Mouse (Mus musculus) megakaryocyte, embryonic 14.5 days (primary cell): ENCODE data around the gene Dcakd. TPM values are rescaled to one million over a fixed set of nuclear protein-coding genes. Genes with fewer than 3 reads are reported as not detected.

Experiments
- H3K27me3 ChIP-seq: replicated peaks from 2 replicates; pipeline ENCODE3; 2012; ENCODE audit warnings: inconsistent platforms
- H3K36me3 ChIP-seq: replicated peaks from 2 replicates; pipeline ENCODE3; 2012; ENCODE audit warnings: low read length, inconsistent platforms, mixed read lengths
- H3K4me1 ChIP-seq: 2 replicates; pipeline ENCODE4 v1.6.1; 2012; ENCODE audit warnings: inconsistent platforms
- H3K4me3 ChIP-seq: replicated peaks from 2 replicates; pipeline ENCODE3; 2012; ENCODE audit warnings: moderate library complexity, mild to moderate bottlenecking, inconsistent platforms
- H3K9me3 ChIP-seq: 2 replicates; pipeline ENCODE4 v1.6.1; 2012; ENCODE audit warnings: inconsistent platforms
- FLI1 ChIP-seq: IDR thresholded peaks from 2 replicates; pipeline ENCODE4 v1.6.1; 2012; ENCODE audit warnings: low read length, inconsistent platforms, mixed read lengths
- GATA1 ChIP-seq: IDR thresholded peaks from 3 replicates; pipeline ENCODE4 v1.6.1; 2012; ENCODE audit warnings: mixed read lengths, low read length, inconsistent platforms, borderline replicate concordance
- polyA plus RNA-seq: library from polyadenylated mRNA; stranded (reverse); fragments of >175 nt; gene quantifications from 2 replicates; pipeline ENCODE4 v1.2.3, GENCODE M21; 2012; ENCODE audit warnings: low replicate concordance; ENCODE audit not compliant: insufficient read depth

The Dcakd gene
- polyA plus RNA-seq, 1 experiment = 56.4 TPM

DNA sequence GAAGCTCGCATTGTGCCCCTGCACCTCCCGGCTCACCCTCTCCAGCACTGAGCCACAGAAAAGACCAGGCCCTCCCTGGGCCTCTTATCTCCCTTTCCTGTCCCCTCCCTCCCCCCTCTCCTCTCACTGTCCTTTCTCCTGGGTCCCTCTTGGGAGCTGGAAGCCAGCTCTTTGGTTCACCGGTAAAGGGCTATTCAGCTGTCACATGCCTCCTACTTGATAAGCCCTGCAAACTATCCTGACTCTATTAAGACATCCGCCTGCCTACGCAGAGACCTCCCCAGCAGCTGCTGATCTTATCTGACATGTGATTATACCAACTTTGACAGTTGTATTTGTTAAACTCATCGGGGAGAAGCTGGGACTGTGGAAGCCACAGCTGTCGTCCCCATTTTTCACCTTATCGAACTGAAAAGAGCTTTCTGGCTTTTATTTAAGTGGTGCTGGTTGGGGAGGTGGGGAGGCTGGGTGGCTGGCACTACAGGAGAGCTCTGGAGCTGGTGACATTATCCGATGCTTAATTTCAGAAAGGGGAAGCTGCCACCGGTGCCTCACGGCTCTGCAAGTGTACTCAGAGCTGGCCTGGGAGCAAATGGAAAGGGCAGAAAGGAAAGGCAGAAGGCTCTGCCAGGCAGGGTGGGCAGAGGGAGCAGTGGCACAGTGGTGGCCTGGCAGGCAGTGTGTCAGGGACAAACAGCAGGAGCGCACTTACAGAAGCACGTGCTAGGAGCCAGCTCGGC, 29.4 kb downstream of the Dcakd start:
- Histone ChIP-seq H3K4me1 (peaks cover 44% of the 10 kb centered on the region), H3K4me3 (peak overlapping the region; percentile 85), H3K9me3 (no peaks in the 10 kb centered on the region), H3K27me3 (no peaks in the 10 kb centered on the region), H3K36me3 (peaks cover 63% of the 10 kb centered on the region)
- TF ChIP-seq GATA1 (no peak), FLI1 (no peak)

DNA sequence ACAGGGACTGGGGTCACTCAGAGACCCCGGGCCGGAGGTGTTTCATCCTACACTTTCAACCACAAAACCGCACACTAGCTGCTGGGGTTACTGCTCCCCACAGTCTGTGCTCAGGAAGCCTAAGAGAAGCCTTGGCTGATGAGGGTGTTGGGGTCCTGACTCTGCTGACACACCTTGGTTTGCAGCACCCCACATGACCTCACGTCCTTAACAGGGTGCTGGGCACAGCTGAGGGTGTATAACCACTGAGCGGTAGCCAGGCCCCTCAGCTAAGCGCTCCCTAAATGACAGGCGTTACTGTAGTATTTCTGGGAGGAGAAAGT, 29.9 kb downstream of the Dcakd start:
- peaks cover 2% of the 10 kb centered on the region for H3K27me3 ChIP-seq
- no peak for TF ChIP-seq GATA1
- no peak for TF ChIP-seq FLI1
- H3K9me3 ChIP-seq = no peaks in the 10 kb centered on the region
- peak overlapping the region; percentile 68 for H3K4me3 ChIP-seq
- peaks cover 40% of the 10 kb centered on the region for H3K4me1 ChIP-seq
- H3K36me3 ChIP-seq = peaks cover 67% of the 10 kb centered on the region

DNA sequence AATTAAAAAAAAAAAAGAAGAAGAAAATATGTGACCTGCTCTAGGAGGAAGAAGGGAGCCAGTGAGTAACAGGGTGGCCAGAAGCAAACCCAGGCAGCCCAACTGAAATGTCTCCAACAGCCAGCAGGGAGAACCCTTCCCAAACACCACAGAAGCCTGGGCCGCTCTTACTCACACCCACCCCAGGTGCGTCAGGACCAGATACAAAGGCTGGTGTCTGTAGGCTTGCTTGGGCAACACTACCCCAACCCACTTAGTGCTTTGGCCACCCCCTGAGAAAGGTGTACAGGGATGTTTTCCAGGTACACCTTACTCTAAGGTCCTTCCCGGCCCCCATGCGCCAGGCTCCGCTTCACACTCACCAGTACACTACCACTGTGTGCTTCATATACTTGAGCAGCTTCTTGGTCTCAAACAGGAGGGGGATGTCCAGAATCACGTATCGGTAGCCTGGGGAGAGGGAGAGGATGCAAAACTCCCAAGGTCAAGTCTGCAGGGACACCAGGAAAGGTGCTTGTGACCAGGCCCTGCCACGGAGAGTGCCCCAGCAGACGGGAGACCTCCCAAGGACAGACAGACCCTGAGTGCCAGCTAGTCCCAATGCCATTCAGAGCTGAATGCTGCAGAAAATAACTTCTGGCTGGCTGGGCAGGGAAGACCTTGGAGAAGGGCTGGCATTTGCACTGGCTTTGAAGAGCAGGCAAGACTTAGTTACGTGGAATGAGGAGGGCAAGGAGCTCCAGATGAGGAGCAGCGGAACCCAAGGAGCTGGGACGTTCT, 31.0 kb downstream of the Dcakd start:
- no peaks in the 10 kb centered on the region for H3K9me3 ChIP-seq
- H3K36me3 ChIP-seq = peaks cover 64% of the 10 kb centered on the region
- peaks cover 8% of the 10 kb centered on the region for H3K27me3 ChIP-seq
- H3K4me1 ChIP-seq = peaks cover 37% of the 10 kb centered on the region
- no peak overlapping the region for H3K4me3 ChIP-seq
- TF ChIP-seq FLI1 (no peak), GATA1 (no peak)

DNA sequence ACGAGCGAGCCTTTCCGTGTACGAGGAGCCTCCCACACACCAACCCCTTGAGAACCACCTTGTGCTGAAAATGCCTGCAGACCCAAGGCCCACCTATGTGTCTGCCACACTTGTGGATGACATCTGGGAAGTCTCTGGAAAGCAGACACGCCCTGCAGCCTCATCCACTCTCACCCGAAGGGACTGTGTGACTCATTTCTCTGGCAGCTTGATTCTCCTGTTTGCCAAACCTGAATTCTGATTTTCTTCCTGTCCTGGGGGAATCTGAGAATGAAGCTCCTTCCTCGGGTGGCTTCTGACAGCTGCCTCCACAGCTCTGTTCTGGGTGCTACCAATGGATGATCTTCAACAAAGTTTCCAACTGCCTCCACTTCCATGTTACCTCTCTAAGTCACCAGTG, 31.7 kb downstream of the Dcakd start:
- peaks cover 16% of the 10 kb centered on the region for H3K27me3 ChIP-seq
- TF ChIP-seq GATA1 (no peak), FLI1 (no peak)
- no peak overlapping the region for H3K4me3 ChIP-seq
- H3K9me3 ChIP-seq = no peaks in the 10 kb centered on the region
- peaks cover 45% of the 10 kb centered on the region for H3K4me1 ChIP-seq
- H3K36me3 ChIP-seq = peaks cover 64% of the 10 kb centered on the region

DNA sequence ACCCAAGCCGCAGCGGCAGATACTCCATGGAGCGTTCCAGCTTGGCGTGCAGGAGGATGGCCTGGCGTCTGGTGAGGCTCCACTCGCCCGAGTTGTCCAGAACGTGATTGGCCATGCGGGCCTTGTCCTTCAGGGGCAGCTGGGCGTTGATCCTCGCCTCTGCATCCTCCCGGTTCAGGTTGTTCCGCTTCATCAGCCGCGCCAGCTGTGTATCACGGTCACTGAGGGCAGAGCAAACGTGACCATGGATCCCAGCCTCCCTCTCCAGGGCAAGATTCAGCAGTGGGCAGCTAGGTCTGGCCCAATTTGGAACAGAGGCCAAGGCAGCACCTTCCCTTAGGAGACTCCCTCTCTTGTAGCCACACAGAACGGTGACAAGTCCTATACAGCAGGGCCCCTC, 33.2 kb downstream of the Dcakd start:
- TF ChIP-seq GATA1 (no peak), FLI1 (no peak)
- peaks cover 30% of the 10 kb centered on the region for H3K27me3 ChIP-seq
- no peak overlapping the region for H3K4me3 ChIP-seq
- H3K4me1 ChIP-seq = peaks cover 50% of the 10 kb centered on the region
- peaks cover 61% of the 10 kb centered on the region for H3K36me3 ChIP-seq
- H3K9me3 ChIP-seq = no peaks in the 10 kb centered on the region

DNA sequence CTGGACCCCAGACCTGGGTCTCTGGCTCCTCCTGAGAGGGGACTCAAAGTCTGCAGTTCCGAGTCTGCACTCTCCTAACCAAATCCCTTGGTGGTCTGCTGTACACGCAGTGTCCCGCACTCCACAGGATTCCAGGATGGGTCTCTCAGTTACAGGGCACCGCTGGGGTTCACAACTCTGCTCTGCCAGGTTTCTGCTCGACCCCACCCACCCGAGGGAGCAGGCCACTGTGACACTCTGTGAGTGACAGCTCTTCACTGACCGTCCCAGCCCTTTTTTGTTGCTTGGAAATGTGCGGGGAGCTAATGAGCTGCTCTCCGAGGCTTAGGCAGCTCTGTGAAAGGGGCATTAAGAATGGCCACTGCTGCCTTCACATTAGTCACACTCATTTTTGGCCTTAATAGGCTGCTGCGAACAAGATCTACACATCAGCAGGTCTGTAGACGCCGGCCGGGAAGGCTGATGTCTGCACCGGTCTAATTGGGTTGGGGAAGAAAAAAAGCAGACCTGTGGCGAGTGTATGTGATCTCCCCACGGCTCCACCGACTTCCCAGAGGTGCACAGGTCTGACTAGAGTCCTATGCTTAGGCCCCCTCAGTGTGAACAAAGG, 34.6 kb downstream of the Dcakd start:
- TF ChIP-seq GATA1 = no peak
- no peak for TF ChIP-seq FLI1
- Histone ChIP-seq H3K4me1 (peaks cover 43% of the 10 kb centered on the region), H3K9me3 (no peaks in the 10 kb centered on the region), H3K4me3 (no peak overlapping the region), H3K36me3 (peaks cover 50% of the 10 kb centered on the region), H3K27me3 (peaks cover 44% of the 10 kb centered on the region)

DNA sequence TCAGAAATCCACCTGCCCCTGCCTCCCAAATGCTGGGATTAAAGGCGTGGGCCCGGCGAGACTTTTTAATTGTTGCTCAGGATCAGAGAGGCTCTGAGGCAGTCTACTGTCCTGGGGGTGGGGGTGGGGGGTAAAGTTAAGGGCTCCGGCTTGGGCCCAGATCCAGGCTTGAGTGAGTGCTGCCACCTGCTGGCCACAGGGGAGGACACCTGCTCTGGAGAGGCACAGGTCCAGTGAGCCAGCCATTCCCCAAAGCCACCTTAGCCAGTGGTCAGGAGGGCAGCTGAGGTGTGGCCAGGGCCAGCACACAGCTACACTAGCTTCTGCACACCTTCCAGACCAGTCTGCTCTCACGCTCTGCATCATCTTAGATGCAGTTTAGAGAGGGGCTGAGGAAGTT, 35.2 kb downstream of the Dcakd start:
- H3K27me3 ChIP-seq = peaks cover 50% of the 10 kb centered on the region
- TF ChIP-seq FLI1 (no peak), GATA1 (no peak)
- peaks cover 37% of the 10 kb centered on the region for H3K4me1 ChIP-seq
- H3K4me3 ChIP-seq = peak overlapping the region; percentile 5
- no peaks in the 10 kb centered on the region for H3K9me3 ChIP-seq
- H3K36me3 ChIP-seq = peaks cover 44% of the 10 kb centered on the region

DNA sequence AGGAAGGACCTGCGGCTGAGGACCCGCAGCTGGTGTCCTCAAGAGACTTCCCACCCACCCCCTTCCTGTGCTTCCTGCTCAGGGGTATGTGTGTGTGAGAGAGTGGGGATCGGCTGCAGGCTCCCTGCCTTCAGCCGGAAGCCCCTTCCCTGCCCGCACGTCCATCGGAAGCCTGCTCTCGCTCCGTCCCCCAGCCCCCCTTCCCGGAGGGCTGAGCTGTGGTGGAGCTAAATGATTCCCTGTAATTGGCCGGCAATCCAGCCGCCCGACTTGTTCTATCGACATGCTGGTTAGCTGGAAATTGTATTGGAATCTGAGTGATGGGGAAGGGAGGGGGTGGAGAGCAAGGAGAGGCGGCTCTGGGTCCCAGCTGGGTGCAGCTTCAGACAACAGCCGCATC, 36.5 kb downstream of the Dcakd start:
- H3K4me1 ChIP-seq = peaks cover 28% of the 10 kb centered on the region
- no peak for TF ChIP-seq FLI1
- TF ChIP-seq GATA1 = no peak
- peak overlapping the region; percentile 60 for H3K4me3 ChIP-seq
- no peaks in the 10 kb centered on the region for H3K9me3 ChIP-seq
- peaks cover 33% of the 10 kb centered on the region for H3K36me3 ChIP-seq
- peaks cover 61% of the 10 kb centered on the region for H3K27me3 ChIP-seq

DNA sequence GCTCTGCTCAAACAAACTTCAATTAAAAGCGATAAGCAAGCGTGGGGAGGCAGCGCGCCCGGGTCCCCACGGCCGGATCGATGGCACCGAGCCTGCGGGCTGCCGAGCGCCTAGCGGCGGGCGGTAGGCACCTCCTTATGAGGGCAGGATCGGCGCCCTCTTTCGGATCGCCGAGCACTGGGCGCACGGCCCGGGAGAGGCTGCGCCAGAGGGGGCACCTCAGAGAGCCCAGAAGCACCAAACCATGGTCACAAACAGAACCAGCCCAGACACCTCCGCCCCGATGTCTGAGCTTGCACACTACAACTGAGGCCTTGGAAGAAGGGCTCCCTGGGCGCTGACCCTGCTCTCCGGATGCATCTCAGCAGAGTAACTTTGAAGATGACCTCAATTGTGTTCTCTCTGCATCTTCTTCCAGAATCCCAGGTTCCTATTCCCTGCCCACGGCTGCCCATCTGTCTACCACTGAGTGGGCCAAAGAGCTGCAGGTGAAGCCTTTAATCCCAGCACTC, 37.9 kb downstream of the Dcakd start:
- Histone ChIP-seq H3K36me3 (peaks cover 18% of the 10 kb centered on the region), H3K4me3 (peak overlapping the region; percentile 85), H3K4me1 (peaks cover 28% of the 10 kb centered on the region), H3K27me3 (peaks cover 74% of the 10 kb centered on the region), H3K9me3 (no peaks in the 10 kb centered on the region)
- TF ChIP-seq GATA1 (no peak), FLI1 (no peak)
